Mouse (Mus musculus) megakaryocyte, embryonic 14.5 days (primary cell): ENCODE measurements around the gene Cox20.
"Not testable (repeated sequence)": the region's sequence is repeated elsewhere in the genome, so short reads cannot be mapped to it uniquely, and the experiment has no call there.

ENCODE experiments used
- FLI1 ChIP-seq: IDR thresholded peaks from 2 replicates; pipeline ENCODE4 v1.6.1; 2012; ENCODE audit warnings: low read length, inconsistent platforms, mixed read lengths
- GATA1 ChIP-seq: IDR thresholded peaks from 3 replicates; pipeline ENCODE4 v1.6.1; 2012; ENCODE audit warnings: mixed read lengths, low read length, inconsistent platforms, borderline replicate concordance

DNA sequence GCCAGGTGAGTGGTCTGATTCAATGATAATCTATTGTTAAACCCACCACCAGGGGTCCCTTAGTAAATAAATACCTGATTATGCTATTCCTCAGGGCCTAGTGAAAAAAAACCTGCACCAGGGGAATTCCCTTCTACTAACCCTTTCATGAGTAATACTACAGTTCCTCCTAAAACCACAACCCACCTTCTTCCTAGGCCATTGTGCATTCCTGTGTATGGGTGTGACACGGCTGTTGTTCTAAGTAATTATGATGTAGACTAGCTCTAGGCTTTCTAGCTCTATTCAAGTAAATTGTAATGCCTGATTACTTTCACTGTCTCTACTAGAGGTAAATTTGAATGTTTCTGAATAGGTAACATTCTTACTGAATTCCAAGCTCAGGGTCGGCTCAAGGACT is 17.7 kb upstream of the Cox20 start:
- not testable (repeated sequence) for TF ChIP-seq GATA1, FLI1
